Mouse (Mus musculus): ENCODE data around the gene Fam13c. TPM values are rescaled to one million over a fixed set of nuclear protein-coding genes. Genes with fewer than 3 reads are reported as not detected.
"Not testable (repeated sequence)": the region's sequence is repeated elsewhere in the genome, so short reads cannot be mapped to it uniquely, and the experiment has no call there.

The Fam13c gene
- total RNA-seq (2021), result 16.9 and 17.5 TPM in 2 replicates
- long read RNA-seq, partial matches to known transcripts, result 2 of 11 reads
- long read RNA-seq, other reads (novel, unspliced or antisense), result 2 of 11 reads

DNA sequence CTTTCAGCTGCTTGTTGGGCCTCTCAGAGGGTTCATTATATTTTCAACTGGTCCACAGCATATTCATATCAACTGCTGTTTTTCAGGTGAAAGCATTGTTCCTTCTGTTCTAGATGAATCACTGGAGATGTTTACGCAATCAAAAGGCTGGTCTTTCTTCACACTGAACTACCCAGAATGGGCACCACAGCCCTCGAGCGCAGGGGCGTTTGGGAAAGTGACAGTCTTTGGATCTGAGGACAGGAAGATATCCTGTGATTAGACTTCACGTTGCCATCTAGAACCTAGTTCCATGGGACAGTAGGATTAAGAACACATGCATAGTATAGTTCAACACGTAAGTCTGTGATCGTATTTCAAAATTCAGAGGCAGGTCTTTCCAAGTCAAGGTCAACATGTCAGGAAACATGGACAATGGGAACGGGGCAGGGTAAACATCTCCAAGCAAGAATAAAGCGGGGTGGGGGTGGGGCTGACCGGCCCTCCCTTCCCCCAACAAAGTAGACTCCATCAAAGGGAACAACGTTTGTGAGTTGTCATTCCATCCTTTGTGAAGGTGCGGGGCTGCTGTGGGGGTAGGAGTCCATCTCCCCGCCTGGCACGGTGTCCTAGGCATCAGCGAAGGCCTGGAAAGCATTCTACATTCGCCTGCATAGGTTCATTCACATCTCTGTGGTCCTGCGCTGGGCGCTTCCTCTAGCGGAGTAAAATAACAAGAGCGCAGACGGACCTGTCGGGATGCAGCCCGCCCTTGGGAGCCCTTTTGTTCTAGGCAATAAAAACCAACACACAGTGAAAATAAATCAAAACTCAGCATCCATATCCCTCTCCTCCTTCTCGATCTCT is at the start of gene Fam13c:
Fam13c (plus strand) TSS at position 806 of the 846 bp plus-strand sequence.
- DNase-seq, result peak; percentile 30

GRCm38 (mm10) chr10:70395900-70396299 is 44.4 kb upstream of the Fam13c start:
- DNase-seq, result no peak

GRCm38 (mm10) chr10:70398224-70398623 is 42.1 kb upstream of the Fam13c start:
- no peak for DNase-seq

DNA sequence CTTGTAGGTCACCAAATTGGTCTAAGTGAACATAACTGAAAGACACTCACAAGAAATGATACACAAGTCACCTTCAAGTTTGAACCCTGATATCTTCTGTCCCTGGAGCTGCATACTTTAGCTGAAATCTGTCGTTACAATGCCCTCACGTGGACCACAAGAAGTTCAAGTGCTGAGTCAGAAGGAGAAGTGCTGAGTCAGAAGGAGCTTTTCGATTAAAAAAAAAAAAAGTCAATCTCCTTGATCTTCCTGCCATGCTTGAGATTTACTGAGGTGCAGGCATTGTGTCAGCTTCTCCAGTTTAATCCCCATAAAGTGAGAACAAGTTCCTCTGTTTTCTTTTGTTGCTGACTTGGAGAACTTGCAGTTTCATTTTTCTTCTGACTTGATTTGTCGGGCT is 38.3 kb upstream of the Fam13c start:
- DNase-seq, result no peak

DNA sequence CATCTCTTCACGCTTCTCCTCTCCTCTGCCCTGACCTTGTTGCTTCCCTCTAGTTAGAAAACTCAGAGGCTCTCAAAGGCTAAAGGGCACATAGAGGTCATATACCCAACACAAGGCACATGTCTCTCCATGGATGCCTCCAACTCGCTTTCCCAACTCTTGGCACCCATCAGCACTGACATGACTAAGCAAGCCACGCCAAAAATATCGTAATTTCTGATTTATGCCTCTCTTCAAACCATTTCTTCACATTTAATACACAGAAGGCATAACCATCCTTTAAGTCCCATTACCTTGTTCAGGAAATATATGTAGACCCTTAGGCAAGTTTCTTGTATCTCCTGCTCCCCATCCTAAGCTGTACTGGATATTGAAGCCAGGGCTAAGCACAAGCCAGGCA is 37.6 kb upstream of the Fam13c start:
- DNase-seq, result no peak

DNA sequence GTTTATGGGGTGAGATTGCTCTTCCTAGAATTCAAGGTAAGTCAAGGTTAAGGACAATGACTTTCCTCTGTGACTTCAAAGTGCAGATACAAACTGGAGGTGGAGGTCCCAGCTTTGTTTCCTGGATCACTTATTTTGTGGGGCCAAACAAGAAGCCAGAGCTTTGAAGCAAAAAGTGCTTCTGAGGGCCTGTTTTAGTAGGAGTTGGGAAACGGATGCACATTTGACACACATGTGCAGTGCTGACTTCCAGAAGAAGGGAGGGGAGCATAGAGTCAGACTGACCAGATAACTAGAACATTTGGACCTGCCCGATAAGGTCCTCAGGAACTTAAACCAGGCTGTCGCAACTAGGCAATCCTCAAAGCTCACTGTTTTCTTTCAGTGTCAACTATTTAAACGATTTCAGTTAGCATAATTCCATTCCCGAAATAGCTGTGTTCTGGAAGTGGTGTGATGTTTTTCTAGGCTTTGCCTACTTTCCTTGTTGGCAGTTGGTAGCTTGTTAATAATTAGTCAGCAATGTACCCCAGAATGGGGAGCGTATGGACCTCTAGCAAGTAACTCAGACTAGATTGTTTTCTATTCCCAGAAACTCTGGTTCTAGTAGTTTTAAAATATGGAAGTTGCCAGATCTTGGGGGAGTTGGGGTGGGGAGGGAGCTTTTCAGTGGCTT is 22.3 kb upstream of the Fam13c start:
- no peak for DNase-seq

DNA sequence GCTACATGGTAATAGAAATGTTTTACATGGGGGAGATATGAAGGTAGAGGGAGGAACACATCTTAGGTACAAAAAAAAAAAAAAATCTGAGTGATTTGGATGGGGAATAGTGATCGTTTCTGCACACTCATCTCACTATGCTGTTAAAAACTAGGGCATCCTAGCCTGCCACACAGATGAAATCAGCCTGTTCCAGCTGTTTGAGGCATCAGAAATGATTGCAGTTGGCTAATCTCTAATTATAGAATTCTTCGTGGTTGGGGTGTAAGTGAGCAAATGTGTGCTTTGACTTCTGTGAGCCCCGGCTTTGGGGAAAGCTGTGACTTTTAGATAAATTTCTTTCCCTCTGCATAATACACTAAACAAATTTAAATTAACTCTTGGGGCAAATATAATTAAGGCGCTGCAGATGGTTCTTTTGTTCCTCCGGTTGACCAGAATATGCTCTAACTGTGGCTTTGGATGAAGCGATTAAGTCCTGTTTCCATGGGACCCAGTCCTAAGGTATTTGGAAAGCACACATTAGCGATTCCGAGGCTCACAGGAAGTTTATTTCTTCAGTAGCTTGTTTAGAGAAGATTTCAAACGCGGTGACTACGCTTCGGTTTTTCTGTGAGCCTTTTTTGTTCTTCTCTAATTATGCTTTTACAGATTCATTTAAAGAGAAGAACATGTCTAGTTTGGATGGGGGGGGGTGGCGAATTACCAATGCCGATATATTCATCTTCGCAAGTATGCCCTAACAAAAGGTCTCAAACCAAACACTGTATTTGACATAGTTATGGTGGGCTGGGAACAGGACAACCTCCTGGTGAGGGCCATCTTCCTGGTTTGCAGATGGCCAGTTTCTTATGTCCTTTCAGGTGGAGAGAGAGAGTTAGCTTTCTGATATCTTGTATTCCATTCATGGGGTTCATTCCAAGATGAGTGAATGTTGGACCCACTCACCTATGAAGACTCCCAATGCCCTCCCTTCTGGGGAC is 20.7 kb upstream of the Fam13c start:
- no peak for DNase-seq

DNA sequence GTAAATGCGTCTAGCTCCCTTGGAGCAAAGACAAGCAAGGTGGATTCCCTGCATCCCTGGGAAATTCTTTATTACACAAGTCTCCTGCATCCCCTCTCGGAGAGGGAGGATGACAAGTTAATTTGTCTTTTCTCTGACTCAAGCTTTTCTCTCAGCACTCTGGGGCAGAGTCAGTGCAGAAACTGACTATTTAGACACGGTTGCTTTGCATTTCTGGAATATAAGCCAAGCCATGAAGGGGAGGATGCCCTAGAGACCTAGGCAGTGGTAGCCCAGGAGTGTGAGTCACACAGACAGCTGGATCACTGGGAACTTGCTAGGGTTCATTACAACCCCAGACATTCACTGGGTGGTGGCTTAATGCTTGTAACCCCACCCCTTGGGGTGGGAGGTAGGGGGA is 13.9 kb upstream of the Fam13c start:
- no peak for DNase-seq

- peak; percentile 9 for DNase-seq
Measured at GRCm38 (mm10) chr10:70428121-70428662, 12.1 kb upstream of the Fam13c start.

DNA sequence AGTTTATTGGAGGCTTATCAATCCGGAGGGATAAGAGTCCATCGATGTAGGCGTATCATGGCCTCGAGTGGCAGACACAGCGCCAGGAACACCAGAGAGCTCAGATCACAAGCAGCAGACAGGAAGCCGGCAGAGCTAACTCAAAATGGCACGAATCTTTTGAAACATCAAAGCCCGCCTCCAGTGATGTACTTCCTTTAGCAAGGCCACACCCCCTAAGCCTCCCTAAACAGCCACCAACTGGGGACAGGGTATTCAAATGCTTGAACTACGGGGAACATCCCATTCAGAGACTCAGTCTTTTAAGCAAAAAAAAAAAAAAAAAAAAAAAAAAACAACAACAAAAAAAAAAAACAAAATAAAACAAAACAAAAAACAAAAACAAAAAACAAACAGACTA is 10.9 kb upstream of the Fam13c start:
- DNase-seq, result no peak

DNA sequence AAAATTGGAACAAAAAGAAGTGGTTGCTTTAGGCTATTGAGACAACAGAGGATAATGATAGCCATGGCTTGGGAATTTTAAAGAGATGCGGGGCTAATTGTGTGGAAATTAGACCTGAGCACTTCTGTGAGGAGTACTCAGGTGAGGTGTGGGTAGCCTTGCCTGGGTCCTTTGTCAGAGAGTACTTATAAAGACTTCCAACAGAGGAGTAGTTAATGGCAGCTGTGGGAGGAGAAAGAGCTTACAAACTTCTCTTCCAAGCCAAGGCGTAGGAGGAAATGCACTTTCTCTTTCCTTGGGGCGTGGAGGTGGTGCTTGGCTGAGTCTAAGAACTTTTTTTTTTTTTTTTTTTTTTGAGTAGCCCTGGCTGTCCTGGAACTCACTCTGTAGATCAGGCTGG is 6.9 kb upstream of the Fam13c start:
- DNase-seq, result no peak

DNA sequence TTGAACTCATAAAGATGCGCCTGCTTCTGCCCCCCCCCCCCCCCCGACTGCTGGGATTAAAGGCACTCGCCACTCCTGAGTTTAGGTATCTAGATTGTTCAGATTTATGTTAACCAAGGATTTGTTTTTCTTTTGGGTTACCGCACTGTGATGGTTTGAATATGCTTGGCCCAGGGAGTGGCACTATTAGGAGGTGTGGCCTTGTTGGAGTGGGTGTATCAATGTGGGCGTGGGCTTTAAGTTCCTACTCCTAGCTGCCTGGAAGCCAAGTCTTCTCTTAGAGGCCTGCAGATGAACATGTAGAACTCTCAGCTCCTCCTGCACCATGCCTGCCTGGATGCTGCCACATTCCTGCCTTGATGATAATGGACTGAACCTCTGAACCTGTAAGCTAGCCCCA is 6.5 kb upstream of the Fam13c start:
- DNase-seq, result not testable (repeated sequence)

GRCm38 (mm10) chr10:70436656-70437055 is 3.6 kb upstream of the Fam13c start:
- DNase-seq, result no peak

DNA sequence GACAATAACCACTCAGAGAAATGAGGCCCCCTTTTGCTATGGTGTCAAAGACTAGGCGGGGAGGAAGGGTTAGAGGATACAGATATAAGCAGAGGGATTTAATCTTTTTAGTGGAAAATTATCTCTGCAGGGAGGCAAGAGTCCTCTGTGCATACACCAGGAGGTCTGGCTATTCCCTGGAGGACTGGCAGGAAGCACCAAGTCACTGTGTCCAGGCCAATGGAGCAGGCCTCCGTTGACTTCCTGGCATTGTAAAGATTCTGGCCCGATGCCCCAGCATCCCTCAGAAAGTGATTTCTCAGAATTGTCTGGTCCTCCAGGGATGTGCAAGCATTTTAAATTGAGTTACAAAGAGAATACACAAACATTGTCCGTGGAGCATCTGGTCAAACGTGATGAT is 3.0 kb upstream of the Fam13c start:
- DNase-seq, result peak; percentile 45

GRCm38 (mm10) chr10:70440639-70441461 is 569 bp downstream of the Fam13c start:
- peak; percentile 72 for DNase-seq

GRCm38 (mm10) chr10:70442156-70442555 is 1.9 kb downstream of the Fam13c start:
- DNase-seq, result no peak

GRCm38 (mm10) chr10:70442623-70443022 is 2.3 kb downstream of the Fam13c start:
- no peak for DNase-seq

DNA sequence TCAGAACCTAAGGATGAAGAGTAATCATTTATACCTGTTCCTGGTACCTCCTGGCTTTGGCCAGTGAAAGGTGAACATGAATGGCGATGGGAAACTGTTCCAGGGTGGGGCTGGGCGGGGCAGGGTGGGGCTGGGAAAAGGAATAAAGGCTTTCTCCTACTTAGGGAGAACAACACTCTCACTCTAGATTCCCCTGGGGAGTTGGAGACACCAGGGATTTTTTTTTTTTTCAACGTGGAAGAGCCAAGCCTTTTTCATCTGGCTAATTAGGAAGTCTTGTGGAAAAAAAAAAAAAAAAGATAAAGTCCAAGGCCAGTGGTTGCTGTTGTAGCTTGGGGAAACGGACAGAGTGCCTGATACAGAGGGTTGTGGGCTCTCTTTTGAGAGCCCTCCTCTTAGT is 7.5 kb downstream of the Fam13c start:
- DNase-seq, result no peak

DNA sequence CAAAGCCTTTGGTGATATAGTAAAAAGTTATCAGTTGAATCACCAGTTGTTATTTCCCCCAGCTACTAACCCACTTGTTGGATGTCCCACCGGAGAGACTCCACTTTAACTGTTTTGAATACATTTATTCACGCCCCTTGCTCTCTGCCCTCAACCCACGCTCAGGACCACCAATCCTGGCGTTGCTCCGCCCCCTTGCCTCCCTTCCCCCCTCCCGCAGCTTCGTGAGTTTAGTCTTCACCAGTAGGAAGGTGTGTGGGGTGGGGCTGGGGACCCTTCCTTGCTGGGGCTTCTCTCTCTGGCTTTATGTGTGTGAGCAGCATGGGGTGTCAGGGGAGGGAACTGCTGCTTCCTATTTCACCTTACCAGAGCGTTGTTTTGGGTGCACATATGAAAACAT is 8.9 kb downstream of the Fam13c start:
- DNase-seq, result no peak

DNA sequence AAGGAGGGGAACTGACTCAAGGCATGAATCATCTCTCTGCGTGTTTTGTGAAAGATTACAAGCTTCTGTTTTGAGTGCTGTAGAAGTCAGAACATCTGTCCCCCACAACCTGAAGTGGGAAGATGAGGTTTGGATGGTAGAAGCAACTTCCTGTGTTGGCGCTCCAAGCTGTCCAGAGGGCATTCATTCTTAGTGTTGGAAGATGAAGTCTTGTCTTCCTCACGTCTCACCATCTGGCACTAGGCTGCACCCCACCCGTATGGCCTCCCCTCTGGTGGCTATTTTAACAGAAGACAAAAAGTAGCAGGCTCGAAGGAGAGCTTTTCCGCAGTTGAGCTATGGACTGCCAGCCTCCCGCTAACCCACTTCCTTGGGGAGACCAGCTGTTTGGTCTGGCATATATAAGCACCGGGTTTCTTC is 15.6 kb downstream of the Fam13c start:
- DNase-seq, result no peak

All from adrenal gland, postnatal 25 days (tissue).